Mouse (Mus musculus) G1E (cell line): ENCODE data around the gene Six2.

Experiments used
- CTCF ChIP-seq: IDR thresholded peaks from 2 replicates; pipeline ENCODE4 v1.5.1; 2012; ENCODE audit warnings: low read depth, low read length, inconsistent platforms, mixed read lengths
- GATA1 ChIP-seq: IDR thresholded peaks from 2 replicates; pipeline ENCODE4 v1.6.1; 2012; ENCODE audit warnings: borderline replicate concordance, low read length, inconsistent platforms, mixed read lengths
- POLR2AphosphoS5 ChIP-seq: IDR thresholded peaks from 2 replicates; pipeline ENCODE4 v1.6.1; 2012; ENCODE audit warnings: low read depth, low read length, inconsistent platforms; ENCODE audit not compliant: insufficient replicate concordance

GRCm38 (mm10) chr17:85717266-85717665 is 29.2 kb upstream of the Six2 start:
- no peak for TF ChIP-seq CTCF
- TF ChIP-seq GATA1, result no peak
- TF ChIP-seq POLR2AphosphoS5, result no peak
